Mouse (Mus musculus) kidney, postnatal 0 days (tissue): ENCODE results near the gene Smndc1. TPM values are rescaled to one million over a fixed set of nuclear protein-coding genes. Genes with fewer than 3 reads are reported as not detected.

Experiments
- ATAC-seq: fragments of 200-750 bp; cut with Nextera tagmentation; replicated peaks from 2 replicates; pipeline ENCODE4 v1.8.0; 2017; ENCODE audit warnings: low read depth, moderate number of reproducible peaks, moderate TSS enrichment, moderate library complexity; ENCODE audit not compliant: low FRiP score
- DNase-seq: peaks from one replicate; pipeline ENCODE4 v3.0.0-alpha.2; 2016; ENCODE audit warnings: low spot score
- H3K27ac ChIP-seq: fragments of 300-500 bp; sonication (generic); 2 replicates; pipeline ENCODE4 v1.5.1; 2014; ENCODE audit warnings: mild to moderate bottlenecking
- H3K27me3 ChIP-seq: fragments of 300-500 bp; sonication (generic); 2 replicates; pipeline ENCODE4 v1.6.1; 2014; ENCODE audit warnings: low read length, mixed read lengths; ENCODE audit not compliant: insufficient read depth
- H3K36me3 ChIP-seq: fragments of 300-500 bp; sonication (generic); 2 replicates; pipeline ENCODE4 v1.6.1; 2014; ENCODE audit warnings: low read length, mixed read lengths; ENCODE audit not compliant: insufficient read depth
- H3K4me1 ChIP-seq: fragments of 300-500 bp; sonication (generic); replicated peaks from 2 replicates; pipeline ENCODE4 v1.6.1; 2014; ENCODE audit warnings: antibody characterized with exemption, low read length, mixed read lengths; ENCODE audit not compliant: insufficient read depth
- H3K4me2 ChIP-seq: fragments of 300-500 bp; sonication (generic); 2 replicates; pipeline ENCODE4 v1.6.1; 2014; ENCODE audit warnings: mild to moderate bottlenecking, low read length, moderate library complexity, mixed read lengths
- H3K4me3 ChIP-seq: fragments of 300-500 bp; sonication (generic); replicated peaks from 2 replicates; pipeline ENCODE4 v1.5.1; 2014; ENCODE audit warnings: low read depth, low read length
- H3K9ac ChIP-seq: fragments of 300-500 bp; sonication (generic); 2 replicates; pipeline ENCODE4 v1.6.1; 2014; ENCODE audit warnings: low read depth, low read length
- H3K9me3 ChIP-seq: fragments of 300-500 bp; sonication (generic); replicated peaks from 2 replicates; pipeline ENCODE4 v1.6.1; 2016; ENCODE audit warnings: low read length, inconsistent platforms, mixed read lengths
- CTCF ChIP-seq: IDR thresholded peaks from 2 replicates; pipeline ENCODE4 v1.5.1; 2016; ENCODE audit warnings: antibody characterized with exemption, low read depth, mild to moderate bottlenecking, moderate library complexity
- WGBS: fragments of 180-500 bp; shearing (Covaris S2); extraction: QIAGEN DNeasy Blood & Tissue Kit; methylation state at CpG from one replicate; pipeline ENCODE4 v1.1.7; 2014; 5-methylcytosine and 5-hydroxymethylcytosine counted together
- polyA plus RNA-seq: library from polyadenylated mRNA; unstranded; fragments of >200 nt; fragmentation: Nextera tagmentation; extraction: Ambion mirVana; gene quantifications from 2 replicates; pipeline ENCODE4 v1.2.1, GENCODE M21; 2015

The Smndc1 gene
- polyA plus RNA-seq, 1 experiment from 2014 or later, result 47.2 TPM

GRCm38 (mm10) chr19:53369469-53370043 lies 20.8 kb downstream of the Smndc1 start:
- H3K4me1 ChIP-seq, result peaks cover 9% of the 10 kb centered on the region
- no peaks in the 10 kb centered on the region for H3K9me3 ChIP-seq
- peak; percentile 96 for TF ChIP-seq CTCF
- ATAC-seq (peak; percentile 54; the same call in 1 of the 2 replicates), DNase-seq (peak; percentile 93)
- no peak overlapping the region; the same call in 1 of the 2 replicates for H3K9ac ChIP-seq
- no peak overlapping the region for H3K4me2 ChIP-seq
- WGBS, result 28% methylated on average over 14 of the region's 14 CpGs
- no peak overlapping the region for H3K4me3 ChIP-seq
- H3K27me3 ChIP-seq, result no peaks in the 10 kb centered on the region
- peaks cover 7% of the 10 kb centered on the region; the same call in 1 of the 2 replicates for H3K36me3 ChIP-seq
- H3K27ac ChIP-seq, result no peak overlapping the region

- Histone ChIP-seq H3K4me3 (no peak overlapping the region), H3K36me3 (no peaks in the 10 kb centered on the region), H3K4me2 (no peak overlapping the region), H3K9ac (no peak overlapping the region), H3K9me3 (no peaks in the 10 kb centered on the region), H3K27me3 (no peaks in the 10 kb centered on the region), H3K4me1 (peaks cover 9% of the 10 kb centered on the region), H3K27ac (no peak overlapping the region)
- no peak for TF ChIP-seq CTCF
- 84% methylated on average over 7 of the region's 7 CpGs for WGBS
- ATAC-seq, result no peak
- DNase-seq, result no peak
These were observed 23.5 kb downstream of the Smndc1 start for GRCm38 (mm10) chr19:53366881-53367280.

- H3K4me1 ChIP-seq, result peaks cover 9% of the 10 kb centered on the region
- no peaks in the 10 kb centered on the region for H3K9me3 ChIP-seq
- no peak for ATAC-seq
- H3K9ac ChIP-seq, result no peak overlapping the region
- no peak for TF ChIP-seq CTCF
- DNase-seq, result no peak
- H3K27me3 ChIP-seq, result no peaks in the 10 kb centered on the region
- no peaks in the 10 kb centered on the region for H3K36me3 ChIP-seq
- no peak overlapping the region for H3K4me2 ChIP-seq
- WGBS, result 73% methylated on average over 11 of the region's 11 CpGs
- H3K27ac ChIP-seq, result no peak overlapping the region
- no peak overlapping the region for H3K4me3 ChIP-seq
These were observed 24.2 kb downstream of the Smndc1 start for GRCm38 (mm10) chr19:53366057-53366775.

GRCm38 (mm10) chr19:53364963-53365362 lies 25.4 kb downstream of the Smndc1 start:
- peak overlapping the region; percentile 64; the same call in 1 of the 2 replicates for H3K27ac ChIP-seq
- 0 out of 2 replicates have a peak overlapping the region, but pooled peaks have one; percentile 42 for H3K9ac ChIP-seq
- TF ChIP-seq CTCF, result no peak
- no peaks in the 10 kb centered on the region for H3K9me3 ChIP-seq
- no peaks in the 10 kb centered on the region for H3K27me3 ChIP-seq
- H3K4me2 ChIP-seq, result peak overlapping the region; percentile 44
- no peak overlapping the region for H3K4me3 ChIP-seq
- H3K36me3 ChIP-seq, result no peaks in the 10 kb centered on the region
- peak; percentile 91 for DNase-seq
- WGBS, result 17% methylated on average over 9 of the region's 9 CpGs
- peaks cover 15% of the 10 kb centered on the region for H3K4me1 ChIP-seq
- ATAC-seq, result peak; percentile 59; the same call in 1 of the 2 replicates

- H3K27ac ChIP-seq, result peak overlapping the region; percentile 64; the same call in 1 of the 2 replicates
These were observed 25.8 kb downstream of the Smndc1 start for GRCm38 (mm10) chr19:53364551-53364950.

GRCm38 (mm10) chr19:53362967-53363366 lies 27.4 kb downstream of the Smndc1 start:
- Histone ChIP-seq H3K36me3 (no peaks in the 10 kb centered on the region), H3K4me2 (no peak overlapping the region), H3K4me1 (peaks cover 16% of the 10 kb centered on the region), H3K9ac (no peak overlapping the region), H3K27ac (no peak overlapping the region), H3K9me3 (no peaks in the 10 kb centered on the region), H3K4me3 (no peak overlapping the region), H3K27me3 (no peaks in the 10 kb centered on the region)
- TF ChIP-seq CTCF, result peak; percentile 59
- 45% methylated on average over 2 of the region's 2 CpGs for WGBS
- ATAC-seq (no peak), DNase-seq (no peak)

More at GRCm38 (mm10) chr19:53364551-53364950, 25.8 kb downstream of the Smndc1 start:
- WGBS, result 52% methylated on average over 2 of the region's 2 CpGs
- H3K9ac ChIP-seq, result no peak overlapping the region
- DNase-seq, result no peak
- no peak for ATAC-seq
- no peak overlapping the region for H3K4me3 ChIP-seq
- H3K9me3 ChIP-seq, result no peaks in the 10 kb centered on the region
- H3K27me3 ChIP-seq, result no peaks in the 10 kb centered on the region
- no peaks in the 10 kb centered on the region for H3K36me3 ChIP-seq
- H3K4me2 ChIP-seq, result peak overlapping the region; percentile 44; the same call in 1 of the 2 replicates
- peaks cover 16% of the 10 kb centered on the region for H3K4me1 ChIP-seq
- TF ChIP-seq CTCF, result no peak
